Mouse (Mus musculus): ENCODE data around the gene Catsper4. TPM values are rescaled to one million over a fixed set of nuclear protein-coding genes. Genes with fewer than 3 reads are reported as not detected.

Gene Catsper4
- total RNA-seq, 2 experiments from 2014 or later, result 1.6 to 2.1 TPM

GRCm38 (mm10) chr4:134246719-134247258 lies 19.6 kb upstream of the Catsper4 start, which contains the start of gene Gm30191:
Gene Gm30191 (plus strand): TSS chr4:134246935.
- no peak for TF ChIP-seq CTCF (IDR thresholded peaks at IDR 0.05)
- Histone ChIP-seq H3K4me3 (peak within 1 kb of the TSS; percentile 89), H3K27ac (peak within 1 kb of the TSS; percentile 90; the same call in 1 of the 2 replicates)
- peak; percentile 46 for DNase-seq
- intact Hi-C loops (cut with DNase I), result loop anchor here (5.0 kb wide), 1 partner anchor 606 kb away; the partner anchor contains the start of gene Maco1

GRCm38 (mm10) chr4:134246256-134246655 lies 19.1 kb upstream of the Catsper4 start:
- Histone ChIP-seq H3K27ac (no peak overlapping the region), H3K4me3 (no peak overlapping the region)
- DNase-seq, result no peak
- no peak for TF ChIP-seq CTCF (IDR thresholded peaks at IDR 0.05)
- intact Hi-C loops (cut with DNase I), result loop anchor here (5.0 kb wide), 1 partner anchor 606 kb away; the partner anchor contains the start of gene Maco1

DNA sequence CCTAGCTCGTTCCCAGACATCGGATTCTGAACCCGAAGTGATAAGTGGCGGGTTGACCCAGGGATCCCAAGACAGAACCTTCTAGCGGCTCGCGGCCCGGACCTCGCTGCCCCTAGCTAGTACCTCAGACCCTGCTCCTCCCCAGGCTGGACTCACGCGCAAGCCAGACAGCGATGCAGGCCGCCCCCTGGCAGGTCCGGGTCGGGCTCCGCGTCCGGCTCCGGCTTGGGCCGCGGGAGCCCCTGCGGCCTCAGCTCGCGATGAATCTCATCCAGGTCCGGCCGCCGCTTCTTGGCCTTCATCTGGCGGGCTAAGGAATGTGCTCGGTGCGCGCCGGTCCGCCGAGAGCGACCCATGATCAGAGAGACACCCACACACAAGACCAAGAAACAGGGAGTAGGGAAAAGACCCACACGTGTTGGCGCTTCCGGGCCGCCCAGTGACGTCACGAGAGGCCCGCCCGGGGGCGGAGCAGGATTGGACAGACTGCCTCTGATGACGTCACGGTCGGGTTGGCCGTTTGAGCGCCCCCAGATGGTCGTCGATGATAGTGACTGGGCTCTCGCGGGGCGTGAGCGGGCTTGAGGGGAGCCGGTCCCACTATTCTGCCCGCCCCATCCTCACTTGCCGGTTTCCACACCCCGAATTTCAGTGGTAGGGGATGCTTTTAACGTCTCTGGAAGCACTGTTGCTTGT lies 18.1 kb upstream of the Catsper4 start, which contains the start of gene Zfp593:
Gene Zfp593 (minus strand): TSS at position 445 of the 696 bp plus-strand sequence.
- TF ChIP-seq CTCF (IDR thresholded peaks at IDR 0.05), result peak; percentile 85
- Histone ChIP-seq H3K27ac (peak within 1 kb of the TSS; percentile 90), H3K4me3 (peak within 1 kb of the TSS; percentile 89)
- DNase-seq, result peak; percentile 96
- intact Hi-C loops (cut with DNase I), result loop anchor here (1.0 to 5.0 kb wide), 2 partner anchors 58 to 607 kb away; partner anchors contain the start of genes Cep85 and Maco1

GRCm38 (mm10) chr4:134243516-134244250 lies 16.5 kb upstream of the Catsper4 start, which contains the start of gene E130218I03Rik:
Gene E130218I03Rik (plus strand): TSS chr4:134243662.
- DNase-seq, result peak; percentile 67
- intact Hi-C loops (cut with DNase I), result no loop called here
- H3K27ac ChIP-seq, result peak within 1 kb of the TSS; percentile 35; the same call in 1 of the 2 replicates
- TF ChIP-seq CTCF (IDR thresholded peaks at IDR 0.05), result no peak
- H3K4me3 ChIP-seq, result peak within 1 kb of the TSS; percentile 89; the same call in 1 of the 2 replicates

DNA sequence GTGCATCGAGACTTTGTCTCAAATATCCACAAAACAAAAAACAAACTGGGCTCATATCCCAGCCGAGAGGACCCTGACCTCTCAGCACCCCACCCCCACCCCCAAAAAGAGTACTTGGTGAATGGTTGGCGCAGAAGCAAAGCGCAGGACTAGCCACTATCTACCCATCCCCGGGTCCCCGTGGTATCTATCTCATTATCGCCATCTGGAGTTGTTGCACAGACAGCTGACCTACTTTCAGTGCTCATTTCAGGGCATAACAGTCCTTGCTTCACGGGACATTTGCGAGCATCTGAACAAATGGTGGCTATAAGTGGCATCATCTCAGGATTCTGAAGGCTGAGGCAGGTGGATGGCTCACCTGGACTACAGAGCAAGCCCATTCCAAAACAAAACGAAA lies 11.5 kb upstream of the Catsper4 start:
- peak overlapping the region; percentile 79 for H3K4me3 ChIP-seq
- no peak for DNase-seq
- H3K27ac ChIP-seq, result peak overlapping the region; percentile 97
- TF ChIP-seq CTCF (IDR thresholded peaks at IDR 0.05), result peak; percentile 16; the same call in 1 of the 2 replicates
- intact Hi-C loops (cut with DNase I), result no loop called here

DNA sequence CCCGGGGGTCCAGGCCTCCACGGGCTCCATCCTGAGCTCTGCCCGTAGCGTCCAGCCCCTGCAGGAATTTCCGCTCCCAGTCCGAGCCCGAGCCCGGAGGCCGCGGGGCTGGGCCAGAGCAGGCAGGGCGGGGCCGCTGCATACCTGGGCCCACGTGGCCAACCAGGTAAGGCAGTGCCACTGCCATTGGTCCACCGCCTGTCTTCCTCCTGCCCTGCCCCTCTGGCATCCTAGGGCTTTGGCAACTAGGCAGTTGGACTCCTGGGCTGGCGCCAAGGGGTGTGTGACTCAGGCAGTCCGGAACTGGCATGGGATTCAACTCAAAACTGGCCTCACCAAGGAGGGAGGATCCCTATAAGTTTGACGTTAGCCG lies 11.1 kb upstream of the Catsper4 start, which contains the start of gene Cnksr1:
Gene Cnksr1 (minus strand): TSS at position 121 of the 373 bp plus-strand sequence.
- Histone ChIP-seq H3K27ac (peak within 1 kb of the TSS; percentile 97), H3K4me3 (peak within 1 kb of the TSS; percentile 79)
- DNase-seq, result peak; percentile 92
- intact Hi-C loops (cut with DNase I), result no loop called here
- no peak for TF ChIP-seq CTCF (IDR thresholded peaks at IDR 0.05)

DNA sequence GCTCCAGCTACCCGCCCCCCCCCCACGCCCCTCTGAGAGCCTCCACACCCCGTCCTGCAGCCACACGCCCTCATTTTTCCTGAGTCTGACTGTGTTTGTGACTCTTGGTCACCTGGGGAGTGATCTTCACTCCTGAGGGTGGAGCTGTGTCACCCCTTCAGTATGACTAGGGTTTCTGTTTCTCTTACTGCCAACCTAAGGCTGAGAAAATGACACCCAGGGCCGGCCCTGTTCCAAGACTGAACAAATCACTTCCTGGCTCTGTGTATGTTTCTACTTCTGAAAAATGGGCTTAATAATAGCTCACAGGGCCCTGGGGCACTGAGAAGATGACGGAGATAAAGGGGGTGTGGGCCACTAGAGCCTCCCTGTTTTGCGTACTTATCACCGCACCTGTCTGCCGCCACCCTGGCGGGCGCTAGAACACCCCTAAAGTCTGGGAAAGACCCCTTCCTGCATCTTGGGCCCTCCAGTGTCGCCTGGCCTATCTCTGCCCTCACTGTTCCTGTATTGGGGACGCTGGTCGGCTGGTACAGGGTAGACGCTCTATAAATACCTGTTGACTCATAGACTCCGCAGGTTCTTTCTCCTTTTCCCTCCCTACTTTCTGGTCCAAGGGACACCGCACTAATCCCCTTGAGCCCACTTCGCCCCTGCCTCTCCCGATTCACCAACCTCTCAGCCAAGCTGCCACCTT lies 10.5 kb upstream of the Catsper4 start:
- intact Hi-C loops (cut with DNase I), result no loop called here
- Histone ChIP-seq H3K27ac (peak overlapping the region; percentile 97), H3K4me3 (peak overlapping the region; percentile 79)
- no peak for TF ChIP-seq CTCF (IDR thresholded peaks at IDR 0.05)
- peak; percentile 69 for DNase-seq

DNA sequence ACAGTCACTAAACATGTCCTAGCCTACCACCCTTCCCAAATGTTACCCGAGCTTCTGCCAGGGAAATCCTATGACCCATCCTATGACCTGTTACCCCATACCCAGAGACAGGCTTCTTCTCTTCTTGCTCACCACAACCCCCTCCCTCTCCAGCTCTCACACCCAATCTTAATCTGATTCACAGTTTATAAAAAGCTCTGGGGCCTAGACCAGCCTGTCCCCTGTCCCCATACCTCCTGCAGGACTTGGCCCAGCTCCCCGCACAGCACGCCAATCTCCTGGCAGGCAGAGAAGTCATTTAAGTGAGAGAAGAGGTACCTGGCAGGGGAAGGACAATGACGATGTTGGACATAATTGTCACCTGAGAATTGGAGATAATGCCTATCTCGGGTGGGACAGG lies 7.7 kb upstream of the Catsper4 start:
- peak; percentile 87 for DNase-seq
- no peak for TF ChIP-seq CTCF (IDR thresholded peaks at IDR 0.05)
- H3K27ac ChIP-seq, result peak overlapping the region; percentile 97
- intact Hi-C loops (cut with DNase I), result loop anchor here (5.0 kb wide), 1 partner anchor 43 kb away; no protein-coding TSS in a partner anchor
- H3K4me3 ChIP-seq, result no peak overlapping the region; the same call in 1 of the 2 replicates

DNA sequence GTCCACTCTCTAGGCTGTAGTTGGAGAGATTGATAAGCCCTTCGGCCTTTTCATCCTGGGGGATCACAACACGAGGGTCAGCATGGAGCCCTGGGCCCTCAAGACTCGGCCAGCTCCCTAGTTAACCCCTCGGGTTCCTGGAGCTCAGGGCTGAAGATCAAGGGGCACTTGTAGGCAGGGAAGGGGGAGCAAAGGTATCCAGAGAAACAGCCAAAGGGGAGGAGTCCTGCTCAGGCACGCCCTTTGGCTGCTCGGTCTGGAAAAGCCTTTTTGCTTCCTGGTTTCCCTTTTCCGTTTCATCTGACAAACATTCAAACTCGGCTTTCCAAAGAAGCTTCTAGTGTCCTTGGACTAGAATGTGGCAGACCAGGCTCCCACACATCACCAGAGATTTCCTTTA lies 3.2 kb upstream of the Catsper4 start:
- TF ChIP-seq CTCF (IDR thresholded peaks at IDR 0.05), result no peak
- no peak overlapping the region for H3K4me3 ChIP-seq
- no peak for DNase-seq
- H3K27ac ChIP-seq, result no peak overlapping the region
- intact Hi-C loops (cut with DNase I), result loop anchor here (5.0 kb wide), 1 partner anchor 38 kb away; no protein-coding TSS in a partner anchor

- Histone ChIP-seq H3K27ac (no peak overlapping the region), H3K4me3 (no peak overlapping the region)
- no peak for TF ChIP-seq CTCF (IDR thresholded peaks at IDR 0.05)
- intact Hi-C loops (cut with DNase I), result no loop called here
- DNase-seq, result no peak
Measured at GRCm38 (mm10) chr4:134222793-134223600, 4.2 kb downstream of the Catsper4 start.

GRCm38 (mm10) chr4:134206488-134207053 lies 20.6 kb downstream of the Catsper4 start:
- intact Hi-C loops (cut with DNase I), result no loop called here
- DNase-seq, result no peak
- TF ChIP-seq CTCF (IDR thresholded peaks at IDR 0.05), result no peak
- H3K4me3 ChIP-seq, result no peak overlapping the region
- H3K27ac ChIP-seq, result no peak overlapping the region

All from gastrocnemius, adult 2 months (tissue).